9 mouse cellular contexts compared by ENCODE assay signal in the genomic region with DNA sequence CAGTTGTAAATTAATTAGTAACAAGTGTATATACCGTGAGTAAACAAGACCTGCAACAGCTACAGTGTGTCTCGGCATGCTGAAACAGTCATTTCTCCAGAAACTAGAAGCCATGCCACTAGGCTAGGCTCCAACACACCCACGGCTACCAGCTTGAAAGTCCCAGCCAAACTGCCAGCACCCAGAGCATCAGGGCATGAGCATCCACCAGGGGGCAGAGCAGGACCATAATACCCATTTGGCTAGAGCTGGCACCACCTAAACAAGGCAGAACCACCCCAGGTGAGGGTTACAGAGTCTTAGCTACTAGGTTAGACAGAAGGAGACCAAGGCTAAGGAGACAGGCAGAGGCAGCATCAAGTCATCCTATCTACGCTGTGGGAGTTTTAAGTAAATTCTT. TPM values are rescaled to one million over a fixed set of nuclear protein-coding genes. Genes with fewer than 3 reads are reported as not detected.
DNase-seq lines count a peak whose midpoint lies in the region; ATAC-seq lines count a peak whose summit lies in the region.
"Had no signal": no experiment of that assay in that cellular context is flagged by ENCODE, and none has a peak within 500 bp of the region (broad histone marks: within the 10 kb centered on the region; RNA-seq: fewer than 3 reads in every experiment).

No protein-coding gene starts in this region.

- H3K4me3 ChIP-seq in forebrain, embryonic 15.5 days: no peak overlapping the region
- H3K4me3 ChIP-seq in hindbrain, embryonic 11.5 days (ENCODE audit: low read depth, low read length): no peak overlapping the region
- H3K4me3 ChIP-seq: megakaryocyte, embryonic 14.5 days had no signal

- no peak overlapping the region for H3K4me2 ChIP-seq in forebrain, embryonic 15.5 days (replicated peaks)
- no peak overlapping the region for H3K4me2 ChIP-seq in hindbrain, embryonic 11.5 days (replicated peaks; ENCODE audit: low read depth, low read length)

- no peak overlapping the region for H3K9ac ChIP-seq in forebrain, embryonic 15.5 days (replicated peaks)
- H3K9ac ChIP-seq in hindbrain, embryonic 11.5 days (ENCODE audit: low read depth, low read length): no peak overlapping the region

- no peaks in the 10 kb centered on the region for H3K36me3 ChIP-seq in forebrain, embryonic 15.5 days
- H3K36me3 ChIP-seq in hindbrain, embryonic 11.5 days (ENCODE audit: control insufficient read depth, insufficient read depth, low read length): no peaks in the 10 kb centered on the region

- 23% methylated on average over 4 of the region's 4 CpGs for WGBS in forebrain, embryonic 15.5 days
- WGBS in hindbrain, embryonic 11.5 days: 29% methylated on average over 4 of the region's 4 CpGs

- H3K9me3 ChIP-seq in forebrain, embryonic 15.5 days: no peaks in the 10 kb centered on the region
- no peaks in the 10 kb centered on the region for H3K9me3 ChIP-seq in hindbrain, embryonic 11.5 days (ENCODE audit: control insufficient read depth, low read length)
- H3K9me3 ChIP-seq: megakaryocyte, embryonic 14.5 days had no signal

- peak; percentile 78 for ATAC-seq in forebrain, embryonic 15.5 days (replicated peaks)
- ATAC-seq in hindbrain, embryonic 11.5 days (ENCODE audit: low FRiP score): no peak
- no peak for ATAC-seq in erythroid progenitor cell, adult 5-6 weeks (replicated peaks; ENCODE audit: low FRiP score, poor library complexity, severe bottlenecking)

- peak; percentile 69 for DNase-seq in Muller cell, postnatal 12 days (ENCODE audit: inconsistent ontology term)
- peak; percentile 29 for DNase-seq in c-Kit-positive CD71-positive TER-119-positive erythroid progenitor cells, embryonic 14.5 days (ENCODE audit: low spot score)
- DNase-seq in hindbrain, embryonic 11.5 days (ENCODE audit: low spot score): peak; percentile 90
- peak; percentile 83 to 96 for DNase-seq in layer of hippocampus, postnatal 25 days (ENCODE audit: extremely low spot score in 1 of 2, low spot score in 1 of 2)
- DNase-seq in mesoderm, embryonic 11.5 days (ENCODE audit: low read depth, low spot score): peak; percentile 83
- peak; percentile 80 to 83 for DNase-seq in right cerebral cortex, postnatal 36 days (ENCODE audit: low spot score in 2 of 2)

- H3K27me3 ChIP-seq in forebrain, embryonic 15.5 days: no peaks in the 10 kb centered on the region
- H3K27me3 ChIP-seq in hindbrain, embryonic 11.5 days (ENCODE audit: control insufficient read depth, insufficient read depth, low read length): peaks cover 9% of the 10 kb centered on the region

- no peak overlapping the region for H3K27ac ChIP-seq in forebrain, embryonic 15.5 days (replicated peaks)
- no peak overlapping the region for H3K27ac ChIP-seq in hindbrain, embryonic 11.5 days (ENCODE audit: low read depth, low read length)

- H3K4me1 ChIP-seq in forebrain, embryonic 15.5 days: peaks cover 10% of the 10 kb centered on the region; the same call in 1 of the 2 replicates
- peaks cover 5% of the 10 kb centered on the region; the same call in 1 of the 2 replicates for H3K4me1 ChIP-seq in hindbrain, embryonic 11.5 days (replicated peaks; ENCODE audit: control insufficient read depth, insufficient read depth, low read length)

RNA-seq across cellular contexts. Expression of a gene that starts 55.6 kb away (rescaled TPM):
- polyA plus RNA-seq in forebrain, embryonic 15.5 days (2015; fragmentation: Nextera tagmentation; extraction: Ambion mirVana): 0.33 and 0.42 TPM in 2 replicates
- polyA plus RNA-seq in hindbrain, embryonic 11.5 days (2014; fragmentation: Nextera tagmentation; extraction: Ambion mirVana): 0.24 TPM in 1 of 2 replicates, not detected in the other
- total RNA-seq in layer of hippocampus, postnatal 25 days (2021): 1 to 10 TPM; 5.6 to 6.9 TPM
- total RNA-seq in erythroid progenitor cell, adult 5-6 weeks (2015; ENCODE audit: low replicate concordance): 1.1 and 2.1 TPM in 2 replicates
- 1.9 and 2.6 TPM in 2 replicates for total RNA-seq in erythroid progenitor cell, adult 5-6 weeks (2017; ENCODE audit: low replicate concordance)

Comparison
In these comparisons a context has a peak if more than half of its experiments do, and no peak if none do; other contexts are left out.
1. DNase-seq: peak in every context shown above with its lines; median percentile 90 in hindbrain, embryonic 11.5 days; 90 in layer of hippocampus, postnatal 25 days; 83 in mesoderm, embryonic 11.5 days; 82 in right cerebral cortex, postnatal 36 days; 69 in Muller cell, postnatal 12 days; 29 in c-Kit-positive CD71-positive TER-119-positive erythroid progenitor cells, embryonic 14.5 days.